Mouse (Mus musculus) thymus, adult 2 months (tissue): Measurements from ENCODE around the gene Tspo2.

Experiments used
- CTCF ChIP-seq: fragments of 200-500 bp; IDR thresholded peaks from 2 replicates; pipeline ENCODE4 v1.5.1; 2012; ENCODE audit warnings: mild to moderate bottlenecking, control low read depth, low read length, moderate library complexity, borderline replicate concordance; ENCODE audit not compliant: control insufficient read depth, poor library complexity, insufficient read depth; ENCODE audit errors: extremely low read depth
- POLR2A ChIP-seq: fragments of 200-500 bp; IDR thresholded peaks from 2 replicates; pipeline ENCODE4 v1.6.1; 2012; ENCODE audit warnings: mild to moderate bottlenecking, low read length, control low read depth, moderate library complexity; ENCODE audit not compliant: control insufficient read depth, poor library complexity, insufficient read depth; ENCODE audit errors: extremely low read depth

- TF ChIP-seq POLR2A (no peak), CTCF (peak; percentile 91)
Observed at GRCm38 (mm10) chr17:48467395-48468231, 16.3 kb upstream of the Tspo2 start.
